Mouse (Mus musculus) forebrain, embryonic 16.5 days (tissue): ENCODE data around the gene Cks1brt. TPM values are rescaled to one million over a fixed set of nuclear protein-coding genes. Genes with fewer than 3 reads are reported as not detected.
"Not testable (repeated sequence)": the region's sequence is repeated elsewhere in the genome, so short reads cannot be mapped to it uniquely, and the experiment has no call there.

Experiments used
- ATAC-seq: fragments of 200-750 bp; cut with Nextera tagmentation; 2 replicates; pipeline ENCODE4 v1.8.0; 2017; ENCODE audit warnings: mild to moderate bottlenecking, moderate library complexity
- H3K27ac ChIP-seq: fragments of 300-500 bp; sonication (generic); 2 replicates; pipeline ENCODE4 v1.5.1; 2014; ENCODE audit warnings: low read length, control low read depth
- H3K27me3 ChIP-seq: fragments of 300-500 bp; sonication (generic); replicated peaks from 2 replicates; pipeline ENCODE4 v1.6.1; 2014; ENCODE audit warnings: low read length; ENCODE audit not compliant: control insufficient read depth, insufficient read depth
- H3K36me3 ChIP-seq: fragments of 300-500 bp; sonication (generic); 2 replicates; pipeline ENCODE4 v1.6.1; 2014; ENCODE audit not compliant: control insufficient read depth, insufficient read depth
- H3K4me1 ChIP-seq: fragments of 300-500 bp; sonication (generic); replicated peaks from 2 replicates; pipeline ENCODE4 v1.6.1; 2014; ENCODE audit warnings: low read length; ENCODE audit not compliant: control insufficient read depth, insufficient read depth
- H3K4me2 ChIP-seq: fragments of 300-500 bp; sonication (generic); 2 replicates; pipeline ENCODE4 v1.6.1; 2014; ENCODE audit warnings: mild to moderate bottlenecking, low read length, control low read depth
- H3K4me3 ChIP-seq: fragments of 300-500 bp; sonication (generic); replicated peaks from 2 replicates; pipeline ENCODE4 v1.5.1; 2014; ENCODE audit warnings: mild to moderate bottlenecking, low read length, control low read depth
- H3K9ac ChIP-seq: fragments of 300-500 bp; sonication (generic); replicated peaks from 2 replicates; pipeline ENCODE4 v1.6.1; 2014; ENCODE audit warnings: low read depth, low read length, control low read depth
- H3K9me3 ChIP-seq: fragments of 300-500 bp; sonication (generic); 2 replicates; pipeline ENCODE4 v1.6.1; 2016; ENCODE audit warnings: low read length; ENCODE audit not compliant: control insufficient read depth
- WGBS: fragments of 180-500 bp; shearing (Covaris S2); extraction: QIAGEN DNeasy Blood & Tissue Kit; methylation state at CpG from one replicate; pipeline ENCODE4 v1.1.7; 2014; 5-methylcytosine and 5-hydroxymethylcytosine counted together
- polyA plus RNA-seq: library from polyadenylated mRNA; unstranded; fragments of >200 nt; fragmentation: Nextera tagmentation; extraction: Ambion mirVana; gene quantifications from 2 replicates; pipeline ENCODE4 v1.2.1, GENCODE M21; 2015

Gene Cks1brt
- not detected in 2 replicates for polyA plus RNA-seq

DNA sequence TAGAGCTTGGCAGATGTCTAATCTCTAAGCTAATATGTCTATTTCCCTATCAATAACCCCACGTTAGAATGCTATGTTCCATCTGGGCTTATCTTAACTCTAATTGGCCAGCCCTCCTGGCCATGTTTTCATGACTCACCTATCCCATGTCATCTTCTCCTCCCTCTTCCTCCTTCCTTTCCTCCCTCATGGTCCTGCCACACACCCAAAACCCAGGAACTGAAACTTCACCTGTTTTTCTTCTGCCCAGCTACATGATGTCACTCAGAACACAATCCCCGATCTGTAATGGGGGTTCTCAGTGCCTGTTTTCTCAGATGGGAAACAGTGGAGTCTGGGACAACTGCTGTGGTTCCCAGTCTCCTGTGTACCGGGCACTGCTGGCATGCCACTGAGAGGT, at the start of gene Cks1brt:
Cks1brt (plus strand) TSS at position 301 of the 400 bp plus-strand sequence.
- 90% methylated on average over 3 of the region's 3 CpGs for WGBS
- H3K4me1 ChIP-seq: no peaks in the 10 kb centered on the region
- ATAC-seq: no peak
- no peak within 1 kb of the TSS for H3K4me3 ChIP-seq
- no peak within 1 kb of the TSS for H3K4me2 ChIP-seq
- H3K36me3 ChIP-seq: no peaks in the 10 kb centered on the region
- no peak within 1 kb of the TSS for H3K27ac ChIP-seq
- no peak within 1 kb of the TSS for H3K9ac ChIP-seq
- no peaks in the 10 kb centered on the region for H3K27me3 ChIP-seq
- peaks cover 22% of the 10 kb centered on the region for H3K9me3 ChIP-seq

DNA sequence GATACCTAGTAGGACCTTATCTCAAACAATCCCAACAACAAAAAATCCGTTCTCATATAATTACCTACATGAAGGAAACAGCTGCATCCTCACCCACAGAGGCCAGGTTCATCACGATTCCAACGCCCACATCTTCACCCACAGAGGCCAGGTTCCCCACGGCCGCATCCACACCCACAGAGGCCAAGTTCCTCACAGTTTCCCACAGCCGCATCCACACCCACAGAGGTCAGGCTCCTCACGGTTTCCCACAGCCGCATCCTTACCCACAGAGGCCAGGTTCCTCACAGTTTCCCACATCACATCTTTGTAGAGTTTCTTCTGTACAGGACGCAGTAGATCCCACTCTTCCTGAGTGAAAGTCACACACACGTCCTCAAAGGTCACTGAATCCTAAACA, 38.5 kb upstream of the Cks1brt start:
- H3K27ac ChIP-seq: no peak overlapping the region
- H3K9me3 ChIP-seq: no peaks in the 10 kb centered on the region
- no peak for ATAC-seq
- 95% methylated on average over 10 of the region's 10 CpGs for WGBS
- H3K4me1 ChIP-seq: no peaks in the 10 kb centered on the region
- no peak overlapping the region for H3K4me2 ChIP-seq
- H3K27me3 ChIP-seq: no peaks in the 10 kb centered on the region
- H3K36me3 ChIP-seq: peaks cover 23% of the 10 kb centered on the region
- no peak overlapping the region for H3K9ac ChIP-seq
- no peak overlapping the region for H3K4me3 ChIP-seq

GRCm38 (mm10) chr8:85115501-85115900, 36.2 kb upstream of the Cks1brt start:
- Histone ChIP-seq H3K4me1 (no peaks in the 10 kb centered on the region; the same call in 1 of the 2 replicates), H3K36me3 (peaks cover 13% of the 10 kb centered on the region), H3K9ac (no peak overlapping the region), H3K27ac (no peak overlapping the region), H3K27me3 (no peaks in the 10 kb centered on the region), H3K4me2 (no peak overlapping the region), H3K4me3 (no peak overlapping the region), H3K9me3 (no peaks in the 10 kb centered on the region)
- WGBS: 75% methylated on average over 4 of the region's 4 CpGs
- no peak for ATAC-seq

DNA sequence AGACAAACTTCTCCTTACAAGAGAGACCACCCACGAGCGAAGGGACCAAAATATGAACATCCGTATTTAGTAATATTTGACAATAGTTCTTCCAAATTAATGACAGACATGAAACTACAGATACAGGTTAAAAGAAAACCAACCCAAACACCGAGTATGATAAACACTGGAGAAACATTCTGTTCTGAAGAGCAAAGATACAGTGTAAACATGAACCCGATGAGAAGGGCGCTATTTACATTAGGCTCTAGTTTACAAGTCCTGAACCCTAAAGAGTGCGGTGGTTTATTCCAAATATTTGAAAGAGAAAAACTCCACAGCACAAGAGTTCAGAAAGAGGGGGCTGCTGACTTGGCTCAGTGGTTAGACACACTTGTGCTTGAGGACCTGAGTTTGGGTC, 34.7 kb upstream of the Cks1brt start:
- Histone ChIP-seq H3K9me3 (no peaks in the 10 kb centered on the region), H3K27ac (no peak overlapping the region), H3K4me2 (no peak overlapping the region), H3K9ac (no peak overlapping the region), H3K4me3 (no peak overlapping the region), H3K27me3 (no peaks in the 10 kb centered on the region), H3K36me3 (no peaks in the 10 kb centered on the region; the same call in 1 of the 2 replicates), H3K4me1 (no peaks in the 10 kb centered on the region; the same call in 1 of the 2 replicates)
- no peak for ATAC-seq
- WGBS: 94% methylated on average over 7 of the region's 7 CpGs

GRCm38 (mm10) chr8:85119052-85119981, 32.4 kb upstream of the Cks1brt start:
- H3K9me3 ChIP-seq: no peaks in the 10 kb centered on the region
- 5% methylated on average over 37 of the region's 37 CpGs for WGBS
- H3K4me1 ChIP-seq: no peaks in the 10 kb centered on the region; the same call in 1 of the 2 replicates
- peak overlapping the region; percentile 71 for H3K9ac ChIP-seq
- H3K36me3 ChIP-seq: no peaks in the 10 kb centered on the region
- H3K4me3 ChIP-seq: peak overlapping the region; percentile 61
- no peak overlapping the region for H3K27ac ChIP-seq
- H3K4me2 ChIP-seq: peak overlapping the region; percentile 70
- peak; percentile 90 for ATAC-seq
- H3K27me3 ChIP-seq: no peaks in the 10 kb centered on the region

DNA sequence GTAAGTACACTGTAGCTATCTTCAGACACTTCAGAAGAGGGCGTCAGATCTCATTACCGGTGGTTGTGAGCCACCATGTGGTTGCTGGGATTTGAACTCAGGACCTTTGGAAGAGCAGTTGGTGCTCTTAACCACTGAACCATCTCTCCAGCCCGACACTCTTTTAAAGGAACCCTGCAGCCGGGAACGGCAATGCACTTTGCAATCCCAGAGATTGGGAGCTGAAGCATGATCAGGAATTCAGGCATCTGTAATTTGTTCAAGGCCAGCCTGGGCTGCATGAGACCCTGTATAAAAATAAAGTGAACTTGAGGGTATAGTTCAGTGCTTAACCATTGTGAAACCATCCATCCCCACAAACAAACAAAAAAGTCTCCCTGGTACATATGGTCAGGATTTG, 31.5 kb upstream of the Cks1brt start:
- not testable (repeated sequence) for H3K9me3 ChIP-seq, H3K27ac ChIP-seq, H3K36me3 ChIP-seq, ATAC-seq, H3K4me1 ChIP-seq, H3K9ac ChIP-seq, H3K4me3 ChIP-seq, H3K27me3 ChIP-seq, H3K4me2 ChIP-seq
- 78% methylated on average over 5 of the region's 5 CpGs for WGBS

GRCm38 (mm10) chr8:85122995-85123394, 28.7 kb upstream of the Cks1brt start, which contains the start of gene Zfp791:
TSS of gene Zfp791 (minus strand) at chr8:85123095.
- Histone ChIP-seq H3K27ac (no peak within 1 kb of the TSS), H3K9ac (no peak within 1 kb of the TSS), H3K4me3 (no peak within 1 kb of the TSS), H3K4me1 (no peaks in the 10 kb centered on the region; the same call in 1 of the 2 replicates), H3K4me2 (no peak within 1 kb of the TSS), H3K27me3 (no peaks in the 10 kb centered on the region), H3K36me3 (no peaks in the 10 kb centered on the region), H3K9me3 (no peaks in the 10 kb centered on the region)
- WGBS: 81% methylated on average over 3 of the region's 3 CpGs
- ATAC-seq: no peak

DNA sequence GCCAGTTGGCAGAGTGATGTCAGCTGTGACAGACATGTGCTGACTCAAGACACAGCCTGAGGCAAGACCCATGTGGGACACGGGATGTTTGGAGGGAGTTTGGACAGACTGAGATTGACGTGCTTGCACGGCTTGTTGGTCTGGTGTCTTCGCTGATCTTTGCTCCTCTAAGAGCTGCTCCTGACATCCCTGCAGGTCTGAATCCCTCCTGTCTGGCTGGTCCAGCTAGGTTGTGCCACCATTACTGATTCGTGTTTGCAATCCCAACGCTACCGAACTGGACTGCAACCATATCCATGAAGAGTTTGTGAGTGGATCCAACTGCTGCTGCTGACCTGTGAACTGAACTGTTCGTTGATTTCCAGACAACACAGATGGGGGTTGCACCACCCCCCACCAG, 28.0 kb upstream of the Cks1brt start:
- Histone ChIP-seq H3K36me3 (no peaks in the 10 kb centered on the region), H3K4me1 (no peaks in the 10 kb centered on the region; the same call in 1 of the 2 replicates), H3K27ac (no peak overlapping the region), H3K27me3 (no peaks in the 10 kb centered on the region), H3K9ac (no peak overlapping the region), H3K4me3 (no peak overlapping the region), H3K9me3 (no peaks in the 10 kb centered on the region), H3K4me2 (no peak overlapping the region)
- 94% methylated on average over 8 of the region's 8 CpGs for WGBS
- no peak for ATAC-seq

DNA sequence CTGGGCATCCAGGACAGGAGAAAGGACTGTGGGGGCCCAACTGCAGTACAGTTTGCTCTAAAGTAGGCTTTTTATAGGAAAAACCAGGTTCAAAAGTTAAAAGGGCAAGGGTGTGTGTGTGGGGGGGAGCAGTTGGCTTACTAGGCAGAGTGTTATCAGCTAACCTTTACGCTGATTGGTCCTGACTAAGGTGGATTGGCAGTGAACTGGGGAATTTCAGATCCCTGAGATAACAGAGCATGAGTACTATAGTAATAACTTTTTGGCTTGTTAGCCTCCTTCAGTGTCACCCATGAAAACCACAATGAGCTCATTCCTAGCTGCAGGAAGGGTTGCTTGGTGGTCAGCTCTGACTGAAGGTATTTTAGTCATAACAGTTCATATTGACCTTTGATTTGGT, 19.4 kb upstream of the Cks1brt start:
- 86% methylated on average over 1 of the region's 1 CpGs for WGBS
- Histone ChIP-seq H3K9ac (no peak overlapping the region), H3K4me3 (no peak overlapping the region), H3K27me3 (no peaks in the 10 kb centered on the region), H3K27ac (no peak overlapping the region), H3K9me3 (no peaks in the 10 kb centered on the region), H3K4me2 (no peak overlapping the region), H3K36me3 (no peaks in the 10 kb centered on the region), H3K4me1 (no peaks in the 10 kb centered on the region)
- no peak for ATAC-seq
